Mouse (Mus musculus): ENCODE data around the gene Myo1a. TPM values are rescaled to one million over a fixed set of nuclear protein-coding genes. Genes with fewer than 3 reads are reported as not detected.

Gene Myo1a
- polyA plus RNA-seq, 1 experiment from 2014 or later = 0.41 TPM

- Histone ChIP-seq H3K4me1 (ENCODE audit: control insufficient read depth, insufficient read depth, low read length) (peaks cover 7% of the 10 kb centered on the region; the same call in 1 of the 2 replicates), H3K27me3 (ENCODE audit: control insufficient read depth, insufficient read depth, low read length) (peaks cover 2% of the 10 kb centered on the region; the same call in 1 of the 2 replicates), H3K9me3 (ENCODE audit: control insufficient read depth, low read length) (no peaks in the 10 kb centered on the region), H3K4me3 (ENCODE audit: low read depth, low read length) (no peak overlapping the region), H3K9ac (ENCODE audit: low read length) (no peak overlapping the region), H3K27ac (ENCODE audit: low read depth, low read length) (no peak overlapping the region), H3K36me3 (ENCODE audit: control insufficient read depth, insufficient read depth, low read length) (no peaks in the 10 kb centered on the region), H3K4me2 (no peak overlapping the region)
- 92% methylated on average over 6 of the region's 6 CpGs for WGBS
- DNase-seq (ENCODE audit: low spot score, missing footprints) (peak; percentile 76), ATAC-seq (ENCODE audit: low FRiP score) (no peak)
These were observed 30.8 kb upstream of the Myo1a start for GRCm38 (mm10) chr10:127674046-127674655.

GRCm38 (mm10) chr10:127674794-127675522 is 30.0 kb upstream of the Myo1a start:
- 92% methylated on average over 8 of the region's 8 CpGs for WGBS
- H3K4me2 ChIP-seq = no peak overlapping the region
- no peaks in the 10 kb centered on the region for H3K27me3 ChIP-seq (ENCODE audit: control insufficient read depth, insufficient read depth, low read length)
- no peak overlapping the region for H3K9ac ChIP-seq (ENCODE audit: low read length)
- DNase-seq (ENCODE audit: low spot score, missing footprints) (peak; percentile 89), ATAC-seq (ENCODE audit: low FRiP score) (no peak)
- H3K9me3 ChIP-seq (ENCODE audit: control insufficient read depth, low read length) = no peaks in the 10 kb centered on the region
- peaks cover 7% of the 10 kb centered on the region; the same call in 1 of the 2 replicates for H3K4me1 ChIP-seq (ENCODE audit: control insufficient read depth, insufficient read depth, low read length)
- H3K36me3 ChIP-seq (ENCODE audit: control insufficient read depth, insufficient read depth, low read length) = no peaks in the 10 kb centered on the region
- H3K4me3 ChIP-seq (ENCODE audit: low read depth, low read length) = no peak overlapping the region
- H3K27ac ChIP-seq (ENCODE audit: low read depth, low read length) = no peak overlapping the region

- Histone ChIP-seq H3K4me2 (peak overlapping the region; percentile 60), H3K36me3 (ENCODE audit: control insufficient read depth, insufficient read depth, low read length) (no peaks in the 10 kb centered on the region), H3K27ac (ENCODE audit: low read depth, low read length) (no peak overlapping the region), H3K4me1 (ENCODE audit: control insufficient read depth, insufficient read depth, low read length) (peaks cover 7% of the 10 kb centered on the region; the same call in 1 of the 2 replicates), H3K27me3 (ENCODE audit: control insufficient read depth, insufficient read depth, low read length) (no peaks in the 10 kb centered on the region), H3K9ac (ENCODE audit: low read length) (peak overlapping the region; percentile 59; the same call in 1 of the 2 replicates), H3K4me3 (ENCODE audit: low read depth, low read length) (peak overlapping the region; percentile 76), H3K9me3 (ENCODE audit: control insufficient read depth, low read length) (no peaks in the 10 kb centered on the region)
- ATAC-seq (ENCODE audit: low FRiP score) (no peak), DNase-seq (ENCODE audit: low spot score, missing footprints) (no peak)
- 61% methylated on average over 5 of the region's 5 CpGs for WGBS
These were observed 29.0 kb upstream of the Myo1a start for GRCm38 (mm10) chr10:127675859-127676398.

- Histone ChIP-seq H3K4me1 (ENCODE audit: control insufficient read depth, insufficient read depth, low read length) (peaks cover 7% of the 10 kb centered on the region; the same call in 1 of the 2 replicates), H3K27ac (ENCODE audit: low read depth, low read length) (no peak overlapping the region; the same call in 1 of the 2 replicates), H3K9ac (ENCODE audit: low read length) (peak overlapping the region; percentile 78), H3K36me3 (ENCODE audit: control insufficient read depth, insufficient read depth, low read length) (no peaks in the 10 kb centered on the region), H3K9me3 (ENCODE audit: control insufficient read depth, low read length) (no peaks in the 10 kb centered on the region), H3K4me2 (peak overlapping the region; percentile 73), H3K4me3 (ENCODE audit: low read depth, low read length) (peak overlapping the region; percentile 76), H3K27me3 (ENCODE audit: control insufficient read depth, insufficient read depth, low read length) (no peaks in the 10 kb centered on the region)
- under 1% methylated on average over 66 of the region's 71 CpGs for WGBS
- DNase-seq (ENCODE audit: low spot score, missing footprints) (peak; percentile 99), ATAC-seq (ENCODE audit: low FRiP score) (peak; percentile 97)
These were observed 28.1 kb upstream of the Myo1a start for GRCm38 (mm10) chr10:127676691-127677548.

- Histone ChIP-seq H3K4me2 (peak overlapping the region; percentile 73), H3K36me3 (ENCODE audit: control insufficient read depth, insufficient read depth, low read length) (no peaks in the 10 kb centered on the region), H3K9ac (ENCODE audit: low read length) (peak overlapping the region; percentile 78), H3K4me1 (ENCODE audit: control insufficient read depth, insufficient read depth, low read length) (peaks cover 7% of the 10 kb centered on the region; the same call in 1 of the 2 replicates), H3K9me3 (ENCODE audit: control insufficient read depth, low read length) (no peaks in the 10 kb centered on the region), H3K27me3 (ENCODE audit: control insufficient read depth, insufficient read depth, low read length) (no peaks in the 10 kb centered on the region), H3K27ac (ENCODE audit: low read depth, low read length) (no peak overlapping the region), H3K4me3 (ENCODE audit: low read depth, low read length) (peak overlapping the region; percentile 76)
- DNase-seq (ENCODE audit: low spot score, missing footprints) (peak; percentile 90), ATAC-seq (ENCODE audit: low FRiP score) (peak; percentile 6; the same call in 1 of the 2 replicates)
- WGBS = 14% methylated on average over 14 of the region's 14 CpGs
These were observed 27.2 kb upstream of the Myo1a start for GRCm38 (mm10) chr10:127677591-127678336.

GRCm38 (mm10) chr10:127679208-127679607 is 25.8 kb upstream of the Myo1a start:
- Histone ChIP-seq H3K4me1 (ENCODE audit: control insufficient read depth, insufficient read depth, low read length) (peaks cover 7% of the 10 kb centered on the region; the same call in 1 of the 2 replicates), H3K27me3 (ENCODE audit: control insufficient read depth, insufficient read depth, low read length) (no peaks in the 10 kb centered on the region), H3K4me2 (no peak overlapping the region), H3K36me3 (ENCODE audit: control insufficient read depth, insufficient read depth, low read length) (no peaks in the 10 kb centered on the region), H3K9me3 (ENCODE audit: control insufficient read depth, low read length) (no peaks in the 10 kb centered on the region), H3K9ac (ENCODE audit: low read length) (no peak overlapping the region), H3K4me3 (ENCODE audit: low read depth, low read length) (no peak overlapping the region), H3K27ac (ENCODE audit: low read depth, low read length) (no peak overlapping the region)
- 97% methylated on average over 1 of the region's 1 CpGs for WGBS
- DNase-seq (ENCODE audit: low spot score, missing footprints) (peak; percentile 56), ATAC-seq (ENCODE audit: low FRiP score) (no peak)

- H3K9me3 ChIP-seq (ENCODE audit: control insufficient read depth, low read length) = no peaks in the 10 kb centered on the region
- no peaks in the 10 kb centered on the region for H3K27me3 ChIP-seq (ENCODE audit: control insufficient read depth, insufficient read depth, low read length)
- no peaks in the 10 kb centered on the region for H3K36me3 ChIP-seq (ENCODE audit: control insufficient read depth, insufficient read depth, low read length)
- ATAC-seq (ENCODE audit: low FRiP score) (no peak), DNase-seq (ENCODE audit: low spot score, missing footprints) (peak; percentile 59)
- H3K4me3 ChIP-seq (ENCODE audit: low read depth, low read length) = no peak overlapping the region
- WGBS = 87% methylated on average over 3 of the region's 3 CpGs
- no peak overlapping the region for H3K4me2 ChIP-seq
- H3K27ac ChIP-seq (ENCODE audit: low read depth, low read length) = no peak overlapping the region
- peaks cover 7% of the 10 kb centered on the region; the same call in 1 of the 2 replicates for H3K4me1 ChIP-seq (ENCODE audit: control insufficient read depth, insufficient read depth, low read length)
- no peak overlapping the region for H3K9ac ChIP-seq (ENCODE audit: low read length)
These were observed 25.1 kb upstream of the Myo1a start for GRCm38 (mm10) chr10:127679881-127680280.

GRCm38 (mm10) chr10:127682886-127683285 is 22.1 kb upstream of the Myo1a start:
- Histone ChIP-seq H3K9ac (ENCODE audit: low read length) (no peak overlapping the region), H3K27ac (ENCODE audit: low read depth, low read length) (no peak overlapping the region), H3K4me1 (ENCODE audit: control insufficient read depth, insufficient read depth, low read length) (peaks cover 4% of the 10 kb centered on the region; the same call in 1 of the 2 replicates), H3K36me3 (ENCODE audit: control insufficient read depth, insufficient read depth, low read length) (no peaks in the 10 kb centered on the region), H3K4me2 (no peak overlapping the region), H3K4me3 (ENCODE audit: low read depth, low read length) (no peak overlapping the region), H3K27me3 (ENCODE audit: control insufficient read depth, insufficient read depth, low read length) (no peaks in the 10 kb centered on the region), H3K9me3 (ENCODE audit: control insufficient read depth, low read length) (no peaks in the 10 kb centered on the region)
- 94% methylated on average over 6 of the region's 6 CpGs for WGBS
- ATAC-seq (ENCODE audit: low FRiP score) (no peak), DNase-seq (ENCODE audit: low spot score, missing footprints) (peak; percentile 14)

All from midbrain, embryonic 11.5 days (tissue).